Mouse (Mus musculus) ZHBTc4 (cell line): ENCODE data around the gene Gsk3b.

Experiments
- DNase-seq: peaks from one replicate; pipeline ENCODE4 v3.0.0-alpha.2; 2011; ENCODE audit warnings: low read depth, low spot score

The Gsk3b gene

DNA sequence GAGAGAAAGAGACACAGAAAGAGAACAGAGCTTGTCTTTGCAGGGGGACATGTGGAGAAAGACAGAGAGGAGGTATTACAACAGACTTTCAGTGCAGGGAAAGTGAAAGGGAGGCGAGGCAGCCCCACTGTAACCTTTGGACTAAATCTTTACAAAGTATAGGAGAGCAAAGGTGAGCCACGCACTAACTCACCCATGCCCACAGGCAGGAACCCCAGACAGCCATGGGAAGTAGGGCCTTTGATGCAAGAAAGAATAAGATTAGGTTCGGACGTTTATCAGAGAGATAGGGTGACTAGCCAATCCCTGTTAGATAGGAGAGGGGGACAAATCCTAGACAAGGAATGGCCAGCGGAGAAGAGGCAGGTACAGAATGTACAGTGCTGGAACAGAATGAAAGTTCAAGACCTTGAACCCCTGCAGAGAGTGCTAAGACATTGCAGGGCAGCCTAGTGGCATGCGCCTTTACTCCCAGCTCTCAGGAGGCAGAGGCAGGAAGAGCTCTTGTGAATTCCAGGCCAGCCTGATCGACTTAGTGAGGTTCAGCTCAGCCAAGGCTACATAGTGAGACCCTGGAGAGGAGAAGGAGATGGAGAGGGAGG is 193.9 kb downstream of the Gsk3b start:
- no peak for DNase-seq

DNA sequence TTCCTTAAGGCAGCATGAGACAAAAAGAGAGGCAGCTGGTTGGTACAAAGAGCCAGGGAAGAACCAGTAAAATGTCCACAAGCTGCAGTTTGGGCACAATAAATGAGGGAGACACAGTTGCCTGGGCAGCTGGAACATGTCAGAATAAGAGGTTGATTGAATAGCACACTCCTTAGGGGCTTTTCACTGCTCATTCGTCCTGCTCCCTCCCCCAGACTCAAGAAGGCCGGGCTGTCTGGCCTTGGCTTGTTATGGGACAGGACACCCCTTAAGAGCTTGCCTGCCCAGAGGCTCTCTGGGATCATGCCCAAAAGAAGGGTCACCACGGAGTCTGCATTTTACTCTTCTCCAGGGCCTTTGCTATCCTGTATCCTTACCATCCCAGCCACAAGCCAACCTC is 194.5 kb downstream of the Gsk3b start:
- DNase-seq = no peak

DNA sequence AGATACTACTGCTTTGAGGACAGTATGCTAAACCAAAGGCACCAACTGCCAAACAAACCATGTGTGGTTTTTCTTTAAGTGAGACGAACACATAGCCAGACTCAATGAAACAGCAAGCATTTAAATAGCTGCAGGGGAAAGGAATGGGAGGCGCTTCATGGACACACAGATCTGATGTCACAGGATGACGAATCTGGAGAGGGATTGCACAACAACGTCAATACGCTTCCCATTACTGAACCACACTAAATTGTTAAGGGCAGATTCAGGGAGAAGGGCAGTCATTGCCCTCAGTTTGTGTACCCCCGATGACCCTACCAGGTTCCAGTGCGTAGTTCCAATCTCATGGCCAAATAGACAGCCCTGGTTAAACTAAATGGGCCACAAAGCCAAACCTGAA is 197.0 kb downstream of the Gsk3b start:
- no peak for DNase-seq

DNA sequence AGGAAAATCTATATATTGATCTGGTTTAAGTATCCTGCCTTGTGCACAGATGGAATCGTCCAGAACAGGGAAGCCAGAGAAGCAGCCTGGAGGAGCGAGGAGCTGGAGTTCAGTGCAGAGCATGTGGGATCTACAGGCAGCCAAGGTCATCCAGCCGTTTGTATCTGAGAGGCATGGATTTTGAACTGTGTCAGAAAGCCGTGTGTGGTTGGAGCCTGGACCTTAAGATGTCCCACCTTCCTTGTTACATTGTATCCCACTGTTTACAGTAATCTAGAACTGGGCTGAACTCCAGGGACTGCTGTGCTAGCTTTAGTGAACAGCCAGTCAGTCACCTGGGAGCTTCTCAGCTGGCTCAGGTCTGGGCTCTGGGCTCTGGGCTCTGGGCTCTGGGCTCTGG is 197.7 kb downstream of the Gsk3b start:
- no peak for DNase-seq

DNA sequence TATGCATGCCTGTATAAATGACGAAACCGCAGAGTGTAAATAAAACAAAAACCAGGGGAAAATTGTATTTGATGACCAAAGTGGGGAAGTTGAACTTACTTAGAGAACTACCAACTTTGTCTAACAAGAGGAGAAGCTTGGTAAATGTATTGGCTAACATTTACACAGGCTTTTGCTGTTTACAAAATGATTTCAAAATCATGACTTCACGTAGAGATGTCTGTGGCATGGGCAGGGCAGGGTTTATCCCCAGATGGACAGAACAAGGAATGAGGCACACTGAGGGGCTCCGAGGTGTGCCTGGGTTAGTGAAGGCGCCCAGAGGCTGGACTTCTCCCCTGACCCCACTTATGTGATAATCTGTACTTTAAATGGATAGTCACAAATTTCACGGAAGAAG is 198.6 kb downstream of the Gsk3b start:
- DNase-seq = no peak

DNA sequence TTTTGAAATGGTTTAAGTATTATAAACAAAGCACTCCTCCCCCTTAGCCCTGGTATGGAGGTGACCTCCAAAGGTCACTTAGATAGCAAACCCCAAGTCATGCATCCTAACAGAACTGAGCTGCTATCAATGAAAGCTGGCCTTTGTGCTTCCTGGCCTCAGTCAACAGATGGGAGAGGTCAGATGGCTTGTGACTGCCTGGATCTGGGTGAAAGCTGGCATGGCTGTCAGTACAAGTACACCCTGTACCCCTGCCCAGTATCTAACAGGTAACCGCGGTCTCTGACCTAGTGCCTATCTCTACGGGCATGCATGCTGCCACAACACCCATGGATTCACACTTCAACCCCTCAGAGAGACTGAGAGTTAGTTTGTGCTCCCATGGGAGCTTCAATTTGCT is 199.0 kb downstream of the Gsk3b start:
- no peak for DNase-seq

DNA sequence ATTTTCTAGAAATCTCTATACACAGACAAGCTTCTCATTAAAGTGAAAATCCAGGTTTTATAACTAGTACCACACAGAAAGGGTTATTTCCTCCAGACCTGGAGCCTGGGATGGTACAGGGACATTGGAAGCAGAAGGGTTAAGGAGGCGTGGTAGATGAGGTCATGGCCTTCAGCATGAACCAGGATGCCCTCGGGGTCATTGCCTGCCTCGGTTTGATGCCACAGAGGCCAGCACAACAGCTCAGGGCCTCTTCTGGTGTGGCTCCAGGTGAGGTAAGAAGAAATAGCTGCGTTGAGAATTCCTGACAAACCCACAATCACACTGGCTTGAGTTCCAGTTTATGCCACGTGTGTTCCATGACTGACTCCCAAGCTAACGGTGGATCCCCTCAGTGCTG is 200.1 kb downstream of the Gsk3b start:
- DNase-seq = no peak

DNA sequence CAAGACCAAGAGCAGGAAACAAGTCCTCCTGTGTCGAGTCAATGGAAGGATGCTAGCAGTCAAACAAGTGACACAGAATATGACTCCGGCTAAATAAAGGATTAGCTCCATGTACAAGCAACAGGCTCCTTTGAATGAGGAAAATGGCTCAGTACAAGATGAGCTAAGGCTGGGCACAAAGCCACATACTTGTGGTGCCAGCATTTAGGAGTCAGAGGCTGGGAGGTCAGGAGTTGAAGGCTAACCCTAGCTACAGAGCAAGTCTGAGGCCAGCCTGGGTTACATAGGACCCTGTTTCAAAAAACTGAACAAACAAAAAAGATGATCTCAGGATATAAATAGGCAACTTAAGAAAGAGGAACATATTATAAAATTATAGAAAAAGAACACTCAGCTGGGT is 201.3 kb downstream of the Gsk3b start:
- no peak for DNase-seq

DNA sequence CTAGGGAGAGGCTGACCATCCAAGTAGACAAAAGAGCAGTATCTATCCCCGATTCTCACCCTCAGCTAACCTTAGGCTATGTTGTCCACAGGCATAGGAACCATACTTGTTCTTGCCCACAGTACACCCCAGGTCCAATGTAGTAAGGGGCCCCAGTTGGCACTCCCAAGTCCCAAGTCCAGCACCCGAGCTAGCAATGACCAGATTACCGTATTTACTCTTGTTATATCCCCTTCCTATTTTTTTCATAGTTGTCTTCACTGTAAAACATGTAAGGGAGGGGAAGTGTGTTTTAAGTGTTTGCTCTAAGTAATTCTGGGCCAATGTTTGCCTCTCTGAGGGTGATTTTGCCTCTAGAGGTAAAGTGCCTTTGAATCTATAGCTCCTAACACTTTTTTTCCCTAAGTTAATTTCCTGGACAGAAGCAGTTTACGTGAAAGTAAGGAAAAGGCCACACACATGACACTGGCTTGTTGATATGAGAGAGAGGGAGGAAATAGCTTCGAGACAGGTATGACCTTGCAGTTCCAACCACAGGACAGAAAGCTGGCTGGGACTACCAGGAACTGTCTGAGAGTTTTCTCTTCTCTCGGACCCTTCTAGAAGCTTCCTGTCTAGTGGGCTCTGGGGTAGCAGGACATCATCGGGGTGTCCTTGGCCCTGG is 206.0 kb downstream of the Gsk3b start, which contains the start of gene Nr1i2:
Gene Nr1i2 (minus strand): TSS at position 140 of the 664 bp plus-strand sequence.
- no peak for DNase-seq

DNA sequence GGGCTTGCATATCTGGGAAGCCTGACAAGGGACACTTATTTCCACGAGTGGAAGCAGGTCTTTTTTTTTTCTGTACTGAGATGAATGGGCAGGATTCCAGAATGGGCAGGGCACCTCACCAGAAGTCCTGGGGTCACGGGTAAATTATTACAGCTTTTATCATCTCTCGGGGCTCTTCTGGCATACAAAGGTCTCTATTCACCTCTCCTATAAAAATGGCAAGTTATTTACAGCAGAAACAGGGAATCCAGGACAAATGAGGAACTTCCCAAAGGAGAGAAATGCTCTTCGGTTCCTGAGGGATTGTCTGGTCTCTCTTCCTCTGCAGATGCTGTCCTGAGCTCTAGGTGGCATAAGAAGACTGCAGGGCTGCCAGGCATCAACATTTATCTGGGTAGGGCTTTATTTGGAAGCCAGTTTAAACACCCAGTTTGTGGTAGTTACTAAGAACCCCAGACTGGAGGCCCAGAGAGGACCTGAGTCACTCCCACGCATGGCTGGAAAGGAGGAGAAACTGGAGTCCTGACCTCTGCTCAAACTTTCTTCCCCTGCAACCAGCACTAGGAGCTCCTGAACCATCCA is 206.6 kb downstream of the Gsk3b start:
- no peak for DNase-seq
